Mouse (Mus musculus) limb, embryonic 14.5 days (tissue): ENCODE data around the gene Gm10197. TPM values are rescaled to one million over a fixed set of nuclear protein-coding genes. Genes with fewer than 3 reads are reported as not detected.

Experiments used
- ATAC-seq: fragments of 200-750 bp; cut with Nextera tagmentation; 2 replicates; pipeline ENCODE4 v1.8.0; 2017; ENCODE audit warnings: low read depth, moderate number of reproducible peaks, moderate TSS enrichment; ENCODE audit not compliant: low FRiP score
- DNase-seq: peaks from one replicate; pipeline ENCODE4 v3.0.0-alpha.2; 2015; ENCODE audit warnings: low spot score
- H3K27ac ChIP-seq: fragments of 300-500 bp; sonication (generic); replicated peaks from 2 replicates; pipeline ENCODE4 v1.5.1; 2014; ENCODE audit warnings: low read depth, mild to moderate bottlenecking, low read length, moderate library complexity, mixed read lengths
- H3K27me3 ChIP-seq: fragments of 300-500 bp; sonication (generic); 2 replicates; pipeline ENCODE4 v1.6.1; 2014; ENCODE audit warnings: low read length, mixed read lengths; ENCODE audit not compliant: control insufficient read depth, insufficient read depth
- H3K36me3 ChIP-seq: fragments of 300-500 bp; sonication (generic); 2 replicates; pipeline ENCODE4 v1.6.1; 2014; ENCODE audit warnings: mild to moderate bottlenecking, low read length, moderate library complexity, mixed read lengths; ENCODE audit not compliant: control insufficient read depth, insufficient read depth
- H3K4me1 ChIP-seq: fragments of 300-500 bp; sonication (generic); 2 replicates; pipeline ENCODE4 v1.6.1; 2014; ENCODE audit warnings: antibody characterized with exemption, low read length, mixed read lengths; ENCODE audit not compliant: control insufficient read depth, insufficient read depth
- H3K4me2 ChIP-seq: fragments of 300-500 bp; sonication (generic); replicated peaks from 2 replicates; pipeline ENCODE4 v1.6.1; 2014; ENCODE audit warnings: low read depth, mild to moderate bottlenecking, low read length, moderate library complexity; ENCODE audit not compliant: severe bottlenecking
- H3K4me3 ChIP-seq: fragments of 300-500 bp; sonication (generic); replicated peaks from 2 replicates; pipeline ENCODE4 v1.5.1; 2014; ENCODE audit warnings: low read length
- H3K9ac ChIP-seq: fragments of 300-500 bp; sonication (generic); 2 replicates; pipeline ENCODE4 v1.6.1; 2014; ENCODE audit warnings: mild to moderate bottlenecking, low read depth, low read length, moderate library complexity; ENCODE audit not compliant: severe bottlenecking
- H3K9me3 ChIP-seq: fragments of 300-500 bp; sonication (generic); 2 replicates; pipeline ENCODE4 v1.6.1; 2016; ENCODE audit warnings: low read length; ENCODE audit not compliant: control insufficient read depth
- POLR2A ChIP-seq: fragments of 200-500 bp; IDR thresholded peaks from 2 replicates; pipeline ENCODE4 v1.8.0; 2012; ENCODE audit warnings: inconsistent platforms, mild to moderate bottlenecking, moderate library complexity, borderline replicate concordance; ENCODE audit not compliant: insufficient read depth, insufficient read length; ENCODE audit errors: extremely low read depth
- WGBS: fragments of 180-500 bp; shearing (Covaris S2); extraction: QIAGEN DNeasy Blood & Tissue Kit; methylation state at CpG from one replicate; pipeline ENCODE4 v1.1.7; 2014; 5-methylcytosine and 5-hydroxymethylcytosine counted together
- polyA plus RNA-seq, 2 experiments: library from polyadenylated mRNA; depleted of rRNA in 1 of 2; stranded (reverse) in 1 of 2; unstranded in 1 of 2; fragments of >200 nt; fragmentation: Nextera tagmentation in 1 of 2; extraction: Ambion mirVana in 1 of 2; gene quantifications; 2 replicates each; pipeline versions ENCODE4 v1.2.1 to v1.2.3; 2012 to 2014

Gene Gm10197
- polyA plus RNA-seq, 2 experiments: not detected

GRCm38 (mm10) chr19:53413617-53414380 is 42.2 kb upstream of the Gm10197 start:
- ATAC-seq: no peak
- H3K4me1 ChIP-seq: peaks cover 14% of the 10 kb centered on the region

GRCm38 (mm10) chr19:53412149-53412848 is 40.7 kb upstream of the Gm10197 start:
- DNase-seq (peak; percentile 57), ATAC-seq (peak; percentile 70; the same call in 1 of the 2 replicates)
- H3K9me3 ChIP-seq: no peaks in the 10 kb centered on the region
- peaks cover 14% of the 10 kb centered on the region for H3K4me1 ChIP-seq
- 11% methylated on average over 6 of the region's 6 CpGs for WGBS
- no peak overlapping the region for H3K4me2 ChIP-seq
- peak overlapping the region; percentile 67 for H3K27ac ChIP-seq
- no peaks in the 10 kb centered on the region for H3K36me3 ChIP-seq
- H3K9ac ChIP-seq: 0 out of 2 replicates have a peak overlapping the region, but pooled peaks have one; percentile 14
- H3K27me3 ChIP-seq: no peaks in the 10 kb centered on the region
- TF ChIP-seq POLR2A: no peak
- no peak overlapping the region for H3K4me3 ChIP-seq

More at GRCm38 (mm10) chr19:53413617-53414380, 42.2 kb upstream of the Gm10197 start:
- no peak for DNase-seq
- 78% methylated on average over 14 of the region's 15 CpGs for WGBS
- no peak for TF ChIP-seq POLR2A
- Histone ChIP-seq H3K27ac (no peak overlapping the region), H3K4me3 (no peak overlapping the region), H3K27me3 (no peaks in the 10 kb centered on the region), H3K9ac (no peak overlapping the region), H3K9me3 (no peaks in the 10 kb centered on the region), H3K36me3 (no peaks in the 10 kb centered on the region), H3K4me2 (no peak overlapping the region)

GRCm38 (mm10) chr19:53409663-53410307 is 38.2 kb upstream of the Gm10197 start:
- peaks cover 14% of the 10 kb centered on the region for H3K4me1 ChIP-seq
- ATAC-seq (no peak), DNase-seq (no peak)
- H3K9me3 ChIP-seq: no peaks in the 10 kb centered on the region
- H3K4me2 ChIP-seq: no peak overlapping the region
- H3K9ac ChIP-seq: no peak overlapping the region
- no peaks in the 10 kb centered on the region for H3K27me3 ChIP-seq
- no peak overlapping the region for H3K4me3 ChIP-seq
- H3K27ac ChIP-seq: no peak overlapping the region
- 57% methylated on average over 17 of the region's 17 CpGs for WGBS
- no peak for TF ChIP-seq POLR2A
- no peaks in the 10 kb centered on the region for H3K36me3 ChIP-seq

- Histone ChIP-seq H3K27me3 (no peaks in the 10 kb centered on the region), H3K4me3 (no peak overlapping the region), H3K4me2 (no peak overlapping the region), H3K9ac (no peak overlapping the region), H3K9me3 (no peaks in the 10 kb centered on the region), H3K4me1 (peaks cover 14% of the 10 kb centered on the region), H3K36me3 (no peaks in the 10 kb centered on the region), H3K27ac (no peak overlapping the region)
- DNase-seq (no peak), ATAC-seq (no peak)
- WGBS: 82% methylated on average over 8 of the region's 8 CpGs
- no peak for TF ChIP-seq POLR2A
Measured at GRCm38 (mm10) chr19:53408398-53408797, 36.8 kb upstream of the Gm10197 start.

GRCm38 (mm10) chr19:53407350-53407749 is 35.8 kb upstream of the Gm10197 start:
- WGBS: 78% methylated on average over 2 of the region's 2 CpGs
- Histone ChIP-seq H3K4me2 (no peak overlapping the region), H3K4me3 (no peak overlapping the region), H3K9ac (no peak overlapping the region), H3K27ac (no peak overlapping the region), H3K4me1 (peaks cover 10% of the 10 kb centered on the region), H3K27me3 (no peaks in the 10 kb centered on the region), H3K36me3 (no peaks in the 10 kb centered on the region), H3K9me3 (no peaks in the 10 kb centered on the region)
- ATAC-seq (no peak), DNase-seq (no peak)
- no peak for TF ChIP-seq POLR2A
